Mouse (Mus musculus) stomach, embryonic 14.5 days (tissue): ENCODE measurements at regions not wholly inside any gene's neighbourhood (a gene's known extent, or its start where the extent isn't known, plus 50 kb on each side); places are given as distances from the start of the nearest gene placed in this dataset.

Source experiments
- ATAC-seq: fragments of 200-750 bp; cut with Nextera tagmentation; 2 replicates; pipeline ENCODE4 v1.8.0; 2017; ENCODE audit warnings: low read depth, moderate TSS enrichment; ENCODE audit not compliant: insufficient number of reproducible peaks, insufficient read depth, low FRiP score
- H3K27ac ChIP-seq: fragments of 300-500 bp; sonication (generic); 2 replicates; pipeline ENCODE4 v1.5.1; 2014; ENCODE audit warnings: mild to moderate bottlenecking, low read length, moderate library complexity, mixed read lengths
- H3K27me3 ChIP-seq: fragments of 300-500 bp; sonication (generic); 2 replicates; pipeline ENCODE4 v1.6.1; 2014; ENCODE audit warnings: low read length, control low read depth, mixed read lengths; ENCODE audit not compliant: control insufficient read depth, insufficient read depth
- H3K36me3 ChIP-seq: fragments of 300-500 bp; sonication (generic); 2 replicates; pipeline ENCODE4 v1.6.1; 2014; ENCODE audit warnings: mild to moderate bottlenecking, control low read depth, low read length, moderate library complexity, mixed read lengths; ENCODE audit not compliant: control insufficient read depth, insufficient read depth
- H3K4me1 ChIP-seq: fragments of 300-500 bp; sonication (generic); 2 replicates; pipeline ENCODE4 v1.6.1; 2014; ENCODE audit warnings: low read length, control low read depth, mixed read lengths; ENCODE audit not compliant: control insufficient read depth, insufficient read depth
- H3K4me2 ChIP-seq: fragments of 300-500 bp; sonication (generic); replicated peaks from 2 replicates; pipeline ENCODE4 v1.6.1; 2014; ENCODE audit warnings: low read depth, low read length, control low read depth
- H3K4me3 ChIP-seq: fragments of 300-500 bp; sonication (generic); 2 replicates; pipeline ENCODE4 v1.5.1; 2014; ENCODE audit warnings: low read depth, low read length, control low read depth
- H3K9ac ChIP-seq: fragments of 300-500 bp; sonication (generic); replicated peaks from 2 replicates; pipeline ENCODE4 v1.6.1; 2014; ENCODE audit warnings: low read depth, mild to moderate bottlenecking, control low read depth, low read length, moderate library complexity, mixed read lengths
- H3K9me3 ChIP-seq: fragments of 300-500 bp; sonication (generic); 2 replicates; pipeline ENCODE4 v1.6.1; 2016; ENCODE audit warnings: low read depth, low read length, control low read depth; ENCODE audit not compliant: control insufficient read depth
- WGBS: fragments of 180-500 bp; shearing (Covaris S2); extraction: QIAGEN DNeasy Blood & Tissue Kit; methylation state at CpG from one replicate; pipeline ENCODE4 v1.1.7; 2014; 5-methylcytosine and 5-hydroxymethylcytosine counted together

DNA sequence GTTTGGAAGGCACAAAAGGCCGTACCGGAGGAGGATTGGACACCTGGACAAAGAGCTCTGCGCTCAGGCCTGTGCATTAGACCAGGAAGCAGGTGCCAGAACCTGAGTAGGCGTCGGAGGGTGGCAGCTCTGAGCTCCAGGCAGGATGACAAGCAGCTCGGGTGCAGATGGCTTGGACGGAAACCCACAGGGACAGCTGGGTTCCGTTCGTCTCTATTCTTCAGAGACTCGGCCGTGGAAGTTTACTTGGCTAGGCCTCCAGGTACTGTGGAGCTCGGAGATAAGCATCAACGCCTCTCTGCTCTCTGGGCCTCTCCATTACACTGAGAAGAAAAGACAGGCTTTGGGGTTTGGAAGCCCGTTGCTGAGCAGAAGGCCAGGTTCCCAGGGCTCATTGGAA, 868.5 kb upstream of the Car8 start:
- peak; percentile 33 for ATAC-seq

DNA sequence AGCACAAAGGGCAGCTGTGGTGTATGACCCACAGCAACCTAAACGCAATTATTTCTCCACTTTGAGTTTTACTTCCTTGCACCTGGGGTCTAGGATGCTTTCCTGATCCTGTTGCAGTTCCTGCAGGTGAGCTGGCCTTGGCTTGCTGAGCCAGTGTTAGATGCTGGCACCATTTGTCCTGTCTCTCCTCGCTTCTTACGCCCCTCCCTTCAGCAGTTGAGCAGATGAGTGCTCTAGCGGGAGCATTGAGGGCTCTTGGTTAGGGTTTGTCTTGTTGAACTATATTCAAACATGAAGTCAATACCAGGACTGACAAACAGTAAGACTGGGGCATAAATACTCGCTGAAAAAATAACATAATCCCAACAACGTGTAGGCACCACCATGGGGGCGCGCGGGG, 867.9 kb upstream of the Car8 start:
- Histone ChIP-seq H3K4me1 (no peaks in the 10 kb centered on the region), H3K9me3 (no peaks in the 10 kb centered on the region), H3K27me3 (no peaks in the 10 kb centered on the region), H3K36me3 (no peaks in the 10 kb centered on the region), H3K4me2 (no peak overlapping the region), H3K4me3 (no peak overlapping the region), H3K9ac (no peak overlapping the region), H3K27ac (no peak overlapping the region)
- WGBS, result 75% methylated on average over 9 of the region's 9 CpGs
- ATAC-seq, result peak; percentile 14; the same call in 1 of the 2 replicates

More for the DNA sequence above, 868.5 kb upstream of the Car8 start:
- Histone ChIP-seq H3K36me3 (no peaks in the 10 kb centered on the region), H3K27me3 (no peaks in the 10 kb centered on the region), H3K9ac (no peak overlapping the region), H3K4me3 (no peak overlapping the region), H3K4me2 (0 out of 2 replicates have a peak overlapping the region, but pooled peaks have one; percentile 5), H3K27ac (peak overlapping the region; percentile 2; the same call in 1 of the 2 replicates), H3K4me1 (no peaks in the 10 kb centered on the region), H3K9me3 (no peaks in the 10 kb centered on the region)
- WGBS, result 63% methylated on average over 14 of the region's 14 CpGs

DNA sequence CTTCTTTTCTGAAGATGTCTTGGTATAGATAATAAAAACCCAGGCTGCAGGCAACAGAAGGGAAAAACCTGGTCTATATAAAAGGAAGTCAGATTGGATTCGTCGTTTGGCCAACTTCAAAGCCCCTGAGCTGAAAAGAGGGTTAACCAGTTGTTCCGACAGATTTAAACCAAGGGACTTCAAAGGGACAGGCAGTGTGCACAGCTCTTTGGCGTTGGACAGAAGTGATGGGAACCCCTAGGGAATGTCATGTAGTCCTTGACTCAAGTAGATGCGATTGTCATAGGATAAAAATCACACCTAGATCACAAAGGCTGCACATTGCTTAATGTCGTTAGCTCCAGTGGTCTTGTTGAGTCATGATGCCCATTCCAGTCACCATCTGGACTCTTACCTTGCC, 865.8 kb upstream of the Car8 start:
- no peak overlapping the region for H3K9ac ChIP-seq
- H3K36me3 ChIP-seq, result no peaks in the 10 kb centered on the region
- no peak overlapping the region for H3K27ac ChIP-seq
- 64% methylated on average over 6 of the region's 6 CpGs for WGBS
- no peak overlapping the region for H3K4me2 ChIP-seq
- no peak overlapping the region for H3K4me3 ChIP-seq
- no peaks in the 10 kb centered on the region for H3K9me3 ChIP-seq
- ATAC-seq, result no peak
- H3K4me1 ChIP-seq, result no peaks in the 10 kb centered on the region
- H3K27me3 ChIP-seq, result no peaks in the 10 kb centered on the region

DNA sequence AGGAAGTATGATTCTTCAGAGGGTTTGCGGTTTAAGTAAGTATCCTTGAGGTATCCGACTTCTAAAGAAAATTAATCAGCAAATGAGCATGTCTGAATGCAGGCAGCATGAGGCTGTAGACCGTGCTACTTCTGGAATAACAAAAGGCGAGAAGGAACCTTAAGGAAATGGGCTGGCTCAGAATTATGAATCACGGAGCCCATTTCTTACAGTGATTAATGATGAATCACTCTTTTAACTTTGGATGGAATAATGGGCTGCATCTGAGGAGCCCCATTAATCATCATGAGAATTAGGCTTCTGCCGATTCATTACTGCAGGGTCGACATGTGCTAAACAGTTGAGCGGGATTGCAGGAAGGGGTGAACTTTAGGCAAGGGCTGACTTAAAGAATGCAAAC, 865.1 kb upstream of the Car8 start:
- Histone ChIP-seq H3K9ac (no peak overlapping the region), H3K27ac (no peak overlapping the region), H3K27me3 (no peaks in the 10 kb centered on the region), H3K9me3 (no peaks in the 10 kb centered on the region), H3K4me2 (no peak overlapping the region), H3K4me3 (no peak overlapping the region), H3K36me3 (no peaks in the 10 kb centered on the region), H3K4me1 (no peaks in the 10 kb centered on the region)
- WGBS, result 29% methylated on average over 8 of the region's 8 CpGs
- ATAC-seq, result no peak

DNA sequence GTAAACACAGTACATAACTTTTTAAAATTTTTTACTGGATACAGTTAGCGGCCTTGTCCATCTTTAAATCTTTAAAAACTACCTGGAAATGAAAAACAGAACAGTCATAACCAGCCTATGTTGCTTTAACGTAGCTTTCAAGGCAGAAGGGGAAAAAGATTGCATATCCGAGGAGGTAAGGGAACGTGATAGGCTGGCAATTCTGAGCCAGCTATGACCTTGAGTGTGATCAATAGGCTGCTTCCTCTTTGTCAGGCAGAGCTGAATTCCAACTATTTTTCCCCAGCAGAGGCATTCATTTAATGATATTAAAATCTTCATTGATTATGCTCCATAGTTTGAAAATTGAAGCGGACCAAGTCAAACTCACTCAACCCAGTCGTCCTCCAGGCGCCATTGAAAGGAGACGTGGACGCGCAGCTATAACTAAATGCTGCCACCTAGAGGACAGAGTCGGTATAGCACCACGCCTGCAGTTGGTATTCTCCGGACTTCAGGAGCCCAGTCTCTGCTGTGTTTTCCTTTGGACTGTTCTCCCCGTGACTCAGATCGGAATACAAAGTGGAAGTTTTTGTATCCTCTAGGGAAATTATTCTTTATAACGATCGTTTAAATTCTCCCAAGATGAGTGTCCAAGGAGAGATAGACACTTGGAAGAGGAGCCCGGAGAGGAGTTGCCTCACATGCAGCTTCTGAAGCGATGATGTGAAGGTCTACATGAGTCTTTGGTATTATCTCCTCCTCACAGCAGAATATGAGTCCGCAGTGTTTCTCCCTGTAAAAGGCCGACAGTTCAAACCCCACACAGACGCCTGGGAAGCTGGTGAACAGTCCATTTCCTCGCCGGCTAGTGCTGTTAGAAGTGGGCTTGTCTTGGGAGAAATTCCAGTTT, 858.2 kb upstream of the Car8 start:
- 26% methylated on average over 24 of the region's 24 CpGs for WGBS
- Histone ChIP-seq H3K27me3 (no peaks in the 10 kb centered on the region), H3K36me3 (no peaks in the 10 kb centered on the region), H3K4me2 (peak overlapping the region; percentile 17; the same call in 1 of the 2 replicates), H3K9me3 (no peaks in the 10 kb centered on the region), H3K4me1 (0 out of 2 replicates have a peak, but pooled peaks cover 8% of the 10 kb centered on the region), H3K9ac (no peak overlapping the region), H3K27ac (no peak overlapping the region), H3K4me3 (no peak overlapping the region)
- ATAC-seq, result peak; percentile 84

DNA sequence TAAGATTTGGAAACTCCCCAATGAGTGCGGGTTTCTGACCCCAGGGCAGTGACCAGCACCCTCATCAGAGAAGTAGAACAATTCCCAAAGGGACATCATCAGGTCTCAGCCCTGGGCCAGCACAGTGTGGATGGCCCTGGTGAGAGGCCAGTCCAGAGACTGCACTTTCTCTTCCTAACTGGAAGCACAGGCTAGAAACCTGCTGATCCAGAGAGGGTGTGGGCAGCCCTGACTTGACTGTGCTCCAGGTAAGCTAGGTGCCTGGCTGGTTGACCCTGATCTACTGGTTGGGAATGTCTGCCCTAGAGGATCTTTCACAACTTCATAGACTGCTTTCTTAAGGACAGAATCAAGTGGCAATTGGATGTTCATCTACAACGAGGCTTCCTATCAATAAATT, 857.4 kb upstream of the Car8 start:
- WGBS, result 79% methylated on average over 2 of the region's 2 CpGs
- Histone ChIP-seq H3K36me3 (no peaks in the 10 kb centered on the region), H3K27ac (no peak overlapping the region), H3K9ac (no peak overlapping the region), H3K4me3 (no peak overlapping the region), H3K4me1 (0 out of 2 replicates have a peak, but pooled peaks cover 8% of the 10 kb centered on the region), H3K9me3 (no peaks in the 10 kb centered on the region), H3K27me3 (no peaks in the 10 kb centered on the region), H3K4me2 (no peak overlapping the region)
- peak; percentile 39; the same call in 1 of the 2 replicates for ATAC-seq

DNA sequence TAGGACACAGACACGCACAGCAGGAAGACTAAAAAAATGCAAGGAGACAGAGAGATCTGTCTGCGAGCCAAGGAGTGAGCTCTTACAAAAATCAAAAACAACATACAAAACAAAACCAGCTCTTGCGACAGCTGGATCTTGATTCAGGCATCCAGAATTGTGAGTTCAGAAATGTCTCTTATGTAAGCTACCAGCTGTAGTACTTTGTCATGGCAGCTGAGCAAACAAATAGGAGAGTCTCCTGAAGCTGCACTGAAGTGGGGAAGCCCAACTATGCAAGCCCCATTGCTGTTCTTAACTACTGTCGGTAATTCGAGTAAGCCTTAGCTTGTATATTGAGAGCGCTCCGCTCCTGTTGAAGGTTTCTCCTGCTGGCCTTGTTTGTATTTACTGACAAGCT, 856.8 kb upstream of the Car8 start:
- Histone ChIP-seq H3K27ac (no peak overlapping the region), H3K27me3 (no peaks in the 10 kb centered on the region), H3K4me1 (0 out of 2 replicates have a peak, but pooled peaks cover 8% of the 10 kb centered on the region), H3K4me3 (no peak overlapping the region), H3K36me3 (no peaks in the 10 kb centered on the region), H3K9ac (no peak overlapping the region), H3K9me3 (no peaks in the 10 kb centered on the region), H3K4me2 (no peak overlapping the region)
- WGBS, result 41% methylated on average over 7 of the region's 7 CpGs
- no peak for ATAC-seq

DNA sequence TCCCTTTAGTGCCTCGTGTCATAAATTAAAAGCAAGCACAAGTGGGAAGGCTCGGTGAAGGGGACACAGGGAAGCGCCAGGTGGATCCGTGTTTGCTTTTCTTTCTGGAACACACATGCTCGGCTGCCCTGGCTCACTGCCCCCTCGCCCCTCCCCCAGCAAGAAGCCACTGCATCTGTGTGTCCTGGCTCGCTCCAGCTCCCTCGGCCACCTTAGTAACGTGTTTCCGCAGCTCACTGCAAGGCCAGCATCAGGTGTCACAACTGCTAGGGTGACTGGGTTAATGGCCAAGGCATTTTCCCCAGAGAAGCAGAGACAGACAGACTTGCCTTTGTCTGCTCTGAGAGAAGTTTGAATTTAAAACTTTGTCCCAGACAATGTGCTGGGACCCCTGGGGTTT, 855.7 kb upstream of the Car8 start:
- no peaks in the 10 kb centered on the region for H3K27me3 ChIP-seq
- H3K4me2 ChIP-seq, result no peak overlapping the region
- H3K9me3 ChIP-seq, result no peaks in the 10 kb centered on the region
- no peak for ATAC-seq
- WGBS, result 18% methylated on average over 10 of the region's 10 CpGs
- no peak overlapping the region for H3K27ac ChIP-seq
- no peaks in the 10 kb centered on the region for H3K36me3 ChIP-seq
- H3K9ac ChIP-seq, result no peak overlapping the region
- H3K4me1 ChIP-seq, result 0 out of 2 replicates have a peak, but pooled peaks cover 8% of the 10 kb centered on the region
- no peak overlapping the region for H3K4me3 ChIP-seq
